Mouse (Mus musculus) CH12.LX (cell line): ENCODE results near the gene Nsg2. TPM values are rescaled to one million over a fixed set of nuclear protein-coding genes. Genes with fewer than 3 reads are reported as not detected.

ENCODE experiments used
- DNase-seq: peaks from one replicate; pipeline ENCODE4 v3.0.0-alpha.2; 2013; ENCODE audit errors: extremely low read depth
- H3K27ac ChIP-seq: 2 replicates; pipeline ENCODE4 v1.5.1; 2012; ENCODE audit warnings: low read depth, mild to moderate bottlenecking, control low read depth, moderate library complexity; ENCODE audit not compliant: insufficient read depth
- H3K27me3 ChIP-seq: replicated peaks from 2 replicates; pipeline ENCODE3; 2012; ENCODE audit warnings: inconsistent platforms
- H3K36me3 ChIP-seq, 2 experiments: replicated peaks in 1 of 2; 2 replicates each; pipeline versions ENCODE3 to v1.6.1; 2012; ENCODE audit warnings: inconsistent platforms in 1 of 2, low read length in 1 of 2, mild to moderate bottlenecking in 1 of 2, mixed read lengths in 1 of 2, moderate library complexity in 1 of 2; ENCODE audit not compliant: control insufficient read depth in 1 of 2, insufficient read depth in 1 of 2
- H3K4me1 ChIP-seq, 2 experiments: 2 replicates each; pipeline ENCODE4 v1.6.1; 2012; ENCODE audit warnings: inconsistent platforms in 1 of 2, moderate library complexity in 1 of 2; ENCODE audit not compliant: insufficient read depth in 2 of 2, control insufficient read depth in 1 of 2
- H3K4me2 ChIP-seq: 2 replicates; pipeline ENCODE4 v1.6.1; 2012; ENCODE audit warnings: low read depth, mild to moderate bottlenecking, control low read depth; ENCODE audit not compliant: poor library complexity, insufficient read depth, severe bottlenecking
- H3K4me3 ChIP-seq, 3 experiments: fragments of 150-350 bp in 1 of 3; sonication (generic) in 1 of 3; replicated peaks in 1 of 3; 2 replicates each; pipeline versions ENCODE3 to v1.5.1; 2011 to 2012; ENCODE audit warnings: low read depth in 2 of 3, low read length in 2 of 3, mild to moderate bottlenecking in 2 of 3, moderate library complexity in 2 of 3, control low read depth in 1 of 3, improper control_type of control experiment in 1 of 3, inconsistent platforms in 1 of 3, mixed read lengths in 1 of 3; ENCODE audit not compliant: poor library complexity in 1 of 3
- H3K79me2 ChIP-seq: replicated peaks from 2 replicates; pipeline ENCODE4 v1.6.1; 2012; ENCODE audit warnings: mild to moderate bottlenecking, moderate library complexity; ENCODE audit not compliant: control insufficient read depth, poor library complexity, insufficient read depth, severe bottlenecking; ENCODE audit errors: extremely low read depth
- H3K9ac ChIP-seq: 2 replicates; pipeline ENCODE4 v1.6.1; 2012; ENCODE audit warnings: low read depth, mild to moderate bottlenecking, control low read depth, moderate library complexity; ENCODE audit not compliant: insufficient read depth
- H3K9me3 ChIP-seq: replicated peaks from 2 replicates; pipeline ENCODE3; 2012; ENCODE audit warnings: low read length, inconsistent platforms, mixed read lengths
- BHLHE40 ChIP-seq: IDR thresholded peaks from 2 replicates; pipeline ENCODE4 v1.6.1; 2011; ENCODE audit warnings: mild to moderate bottlenecking, low read depth, low read length, improper control_type of control experiment
- CHD2 ChIP-seq: IDR thresholded peaks from 2 replicates; pipeline ENCODE4 v1.6.1; 2011; ENCODE audit warnings: low read length, improper control_type of control experiment
- CTCF ChIP-seq, 2 experiments: IDR thresholded peaks in 1 of 2; conservative IDR thresholded peaks in 1 of 2; 2 replicates each; pipeline ENCODE4 v1.5.1; 2011 to 2012; ENCODE audit warnings: low read depth in 2 of 2, low read length in 2 of 2, improper control_type of control experiment in 1 of 2, inconsistent platforms in 1 of 2, mild to moderate bottlenecking in 1 of 2, moderate library complexity in 1 of 2
- E2F4 ChIP-seq: IDR thresholded peaks from 2 replicates; pipeline ENCODE4 v1.6.1; 2011; ENCODE audit warnings: low read depth, low read length, improper control_type of control experiment; ENCODE audit not compliant: insufficient replicate concordance
- ELF1 ChIP-seq: IDR thresholded peaks from 2 replicates; pipeline ENCODE4 v1.6.1; 2014; ENCODE audit warnings: low read depth, mild to moderate bottlenecking, inconsistent platforms, low read length, improper control_type of control experiment
- ETS1 ChIP-seq: conservative IDR thresholded peaks from 2 replicates; pipeline ENCODE4 v1.6.1; 2012; ENCODE audit warnings: low read depth, mild to moderate bottlenecking, inconsistent platforms, low read length, improper control_type of control experiment, moderate library complexity
- GABPA ChIP-seq: IDR thresholded peaks from 2 replicates; pipeline ENCODE4 v1.6.1; 2012; ENCODE audit warnings: low read depth, low read length, improper control_type of control experiment, inconsistent platforms; ENCODE audit not compliant: insufficient replicate concordance
- HCFC1 ChIP-seq: IDR thresholded peaks from 2 replicates; pipeline ENCODE4 v1.6.1; 2012; ENCODE audit warnings: low read depth, mild to moderate bottlenecking, inconsistent platforms, low read length, improper control_type of control experiment
- IRF4 ChIP-seq: IDR thresholded peaks from 2 replicates; pipeline ENCODE4 v1.6.1; 2014; ENCODE audit warnings: low read depth, mild to moderate bottlenecking, inconsistent platforms, low read length, improper control_type of control experiment
- KAT2A ChIP-seq: IDR thresholded peaks from 2 replicates; pipeline ENCODE4 v1.6.1; 2012; ENCODE audit warnings: low read length, improper control_type of control experiment, inconsistent platforms; ENCODE audit not compliant: insufficient replicate concordance
- MAFK ChIP-seq: IDR thresholded peaks from 2 replicates; pipeline ENCODE4 v1.6.1; 2011; ENCODE audit warnings: low read length, improper control_type of control experiment; ENCODE audit not compliant: insufficient replicate concordance
- MAZ ChIP-seq: IDR thresholded peaks from 2 replicates; pipeline ENCODE4 v1.6.1; 2012; ENCODE audit warnings: low read depth, mild to moderate bottlenecking, inconsistent platforms, low read length, improper control_type of control experiment, moderate library complexity
- NRF1 ChIP-seq: IDR thresholded peaks from 2 replicates; pipeline ENCODE4 v1.6.1; 2014; ENCODE audit warnings: low read depth, mild to moderate bottlenecking, inconsistent platforms, low read length, improper control_type of control experiment, moderate library complexity
- PAX5 ChIP-seq: IDR thresholded peaks from 2 replicates; pipeline ENCODE4 v1.6.1; 2012; ENCODE audit warnings: low read length, inconsistent platforms, mixed read lengths
- TBP ChIP-seq: conservative IDR thresholded peaks from 2 replicates; pipeline ENCODE4 v1.6.1; 2011; ENCODE audit warnings: low read depth, low read length, improper control_type of control experiment
- USF2 ChIP-seq: conservative IDR thresholded peaks from 2 replicates; pipeline ENCODE4 v1.6.1; 2011; ENCODE audit warnings: low read depth, low read length, improper control_type of control experiment
- ZC3H11A ChIP-seq: IDR thresholded peaks from 2 replicates; pipeline ENCODE4 v1.6.1; 2012; ENCODE audit warnings: low read depth, mild to moderate bottlenecking, inconsistent platforms, low read length, improper control_type of control experiment
- ZKSCAN1 ChIP-seq: IDR thresholded peaks from 2 replicates; pipeline ENCODE4 v1.6.1; 2012; ENCODE audit warnings: low read depth, inconsistent platforms, low read length, improper control_type of control experiment, borderline replicate concordance
- dilution Hi-C: fragments of 300-500 bp; cut with MboI; formaldehyde crosslinking; loops from 2 replicates; pipeline ENCODE4 v1.14.3; 2020; ENCODE audit warnings: low sequenced_read_pairs; ENCODE audit not compliant: extremely low pct_unique_long_range_greater_than_20kb, extremely low pct_ligation_motif_present
- in situ Hi-C: fragments of 300-500 bp; cut with MboI; formaldehyde crosslinking; loops from 3 replicates; pipeline ENCODE4 v1.14.3; 2019; ENCODE audit warnings: low sequenced_read_pairs, low pct_ligation_motif_present, low pct_unique_long_range_greater_than_20kb, mixed read lengths
- polyA plus RNA-seq: library from polyadenylated mRNA; unstranded; fragments of >175 nt; gene quantifications from 2 replicates; pipeline ENCODE4 v1.2.1, GENCODE M21; 2012; ENCODE audit warnings: low read depth; ENCODE audit not compliant: insufficient read length
- total RNA-seq, 2 experiments: library from RNA; depleted of rRNA; stranded (reverse); fragments of 300-350 nt in 1 of 2; fragments of >200 nt in 1 of 2; gene quantifications; 2 replicates each; pipeline ENCODE4 v1.2.3; 2012 to 2014

Gene Nsg2
- total and polyA plus RNA-seq, 3 experiments, result 2.8 to 7.5 (median 7.4) TPM

GRCm38 (mm10) chr11:32032053-32032452, 31.8 kb downstream of the Nsg2 start:
- TF ChIP-seq GABPA (no peak), KAT2A (no peak), TBP (no peak), CHD2 (no peak), BHLHE40 (no peak), ELF1 (no peak), HCFC1 (no peak), E2F4 (no peak), USF2 (no peak)
- in situ Hi-C loops, result no loop called here
- Histone ChIP-seq H3K79me2 (no peaks in the 10 kb centered on the region), H3K9ac (no peak overlapping the region), H3K27me3 (no peaks in the 10 kb centered on the region), H3K4me2 (no peak overlapping the region), H3K4me3 (no peak overlapping the region), H3K9me3 (no peaks in the 10 kb centered on the region), H3K27ac (no peak overlapping the region), H3K4me1 (peaks cover 6 to 28% of the 10 kb centered on the region in 2 experiments; a peak in 3 of 4 replicates), H3K36me3 (no peaks in the 10 kb centered on the region)
- no peak for DNase-seq
- dilution Hi-C loops, result no loop called here

- Histone ChIP-seq H3K4me3 (no peak overlapping the region), H3K4me1 (peaks cover 9 to 23% of the 10 kb centered on the region in 2 experiments), H3K9me3 (no peaks in the 10 kb centered on the region), H3K9ac (no peak overlapping the region), H3K27me3 (no peaks in the 10 kb centered on the region), H3K27ac (no peak overlapping the region), H3K36me3 (no peaks in the 10 kb centered on the region), H3K4me2 (no peak overlapping the region), H3K79me2 (no peaks in the 10 kb centered on the region)
- in situ Hi-C loops, result no loop called here
- no peak for DNase-seq
- dilution Hi-C loops, result no loop called here
- no peak for TF ChIP-seq CTCF (conservative IDR thresholded peaks at IDR 0.05 in 1 of 2, IDR thresholded peaks at IDR 0.05 in 1 of 2; ENCODE audit: low read depth in 2 of 2, low read length in 2 of 2)
- TF ChIP-seq E2F4, result no peak
- TF ChIP-seq MAFK, result no peak
- TF ChIP-seq ZKSCAN1, result no peak
- TF ChIP-seq BHLHE40, result no peak
- TF ChIP-seq PAX5, result no peak
- TF ChIP-seq ELF1, result no peak
- no peak for TF ChIP-seq ETS1
- no peak for TF ChIP-seq IRF4
- no peak for TF ChIP-seq MAZ
- no peak for TF ChIP-seq NRF1
- no peak for TF ChIP-seq HCFC1
- no peak for TF ChIP-seq ZC3H11A
These were observed 35.6 kb downstream of the Nsg2 start for GRCm38 (mm10) chr11:32035831-32036230.
